Mouse (Mus musculus) spleen, adult 2 months (tissue): ENCODE data around the gene Nat8f7. TPM values are rescaled to one million over a fixed set of nuclear protein-coding genes. Genes with fewer than 3 reads are reported as not detected.
"Not testable (repeated sequence)": the region's sequence is repeated elsewhere in the genome, so short reads cannot be mapped to it uniquely, and the experiment has no call there.

ENCODE experiments used
- DNase-seq, 2 experiments: peaks; one replicate each; pipeline versions ENCODE4 v3.0.0 to v3.0.0-alpha.2; 2012 to 2021; ENCODE audit warnings: low spot score in 2 of 2, low read depth in 1 of 2
- H3K27ac ChIP-seq: fragments of 200-500 bp; 2 replicates; pipeline ENCODE4 v1.5.1; 2012; ENCODE audit warnings: low read length, inconsistent platforms; ENCODE audit not compliant: insufficient read depth
- H3K27me3 ChIP-seq: fragments of 200-500 bp; 2 replicates; pipeline ENCODE4 v1.6.1; 2012; ENCODE audit warnings: mild to moderate bottlenecking, moderate library complexity, low read length, inconsistent platforms; ENCODE audit not compliant: control insufficient read depth, insufficient read depth
- H3K36me3 ChIP-seq: fragments of 200-500 bp; 2 replicates; pipeline ENCODE4 v1.6.1; 2012; ENCODE audit warnings: mild to moderate bottlenecking, low read length, inconsistent platforms; ENCODE audit not compliant: control insufficient read depth, insufficient read depth
- H3K4me1 ChIP-seq: fragments of 200-500 bp; 2 replicates; pipeline ENCODE4 v1.6.1; 2011; ENCODE audit warnings: inconsistent platforms; ENCODE audit not compliant: control insufficient read depth, insufficient read depth, insufficient read length
- H3K4me3 ChIP-seq: fragments of 200-500 bp; 2 replicates; pipeline ENCODE4 v1.5.1; 2011; ENCODE audit warnings: mild to moderate bottlenecking, inconsistent platforms; ENCODE audit not compliant: insufficient read depth, insufficient read length; ENCODE audit errors: extremely low read depth
- WGBS: fragments of 180-500 bp; shearing (Covaris S2); methylation state at CpG from one replicate; pipeline ENCODE4 v1.1.7; 2018; 5-methylcytosine and 5-hydroxymethylcytosine counted together
- polyA plus RNA-seq: library from polyadenylated mRNA; depleted of rRNA; stranded (reverse); fragments of >200 nt; gene quantifications from 2 replicates; pipeline ENCODE4 v1.2.3, GENCODE M21; 2012; rRNA removed

Gene Nat8f7
- polyA plus RNA-seq = 0.62 TPM in 1 of 2 replicates, not detected in the other

DNA sequence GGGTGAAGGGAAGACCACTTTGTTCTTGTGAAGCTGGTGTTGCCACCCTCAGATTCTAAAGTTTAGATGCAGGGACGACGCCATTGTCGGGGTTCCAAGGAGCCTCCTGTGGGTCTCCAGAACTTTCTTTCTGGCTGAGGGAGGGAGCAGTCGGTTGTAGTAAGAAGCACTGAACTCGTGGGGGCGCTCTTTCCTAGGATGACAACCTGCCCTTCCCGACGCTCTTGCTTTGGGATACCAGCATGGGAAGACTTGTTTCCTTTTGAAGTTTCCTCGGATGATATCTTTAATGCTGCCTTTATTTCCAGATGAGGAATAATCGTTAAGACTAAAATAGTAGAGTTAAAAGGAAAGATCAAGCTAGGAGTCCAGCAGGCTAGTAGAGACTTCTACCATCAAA is at the start of gene Nat8f7:
Gene Nat8f7 (minus strand): TSS at position 101 of the 400 bp plus-strand sequence.
- not testable (repeated sequence) for H3K4me3 ChIP-seq, DNase-seq, H3K27ac ChIP-seq, H3K4me1 ChIP-seq, H3K36me3 ChIP-seq, H3K27me3 ChIP-seq
- 80% methylated on average over 10 of the region's 10 CpGs for WGBS

DNA sequence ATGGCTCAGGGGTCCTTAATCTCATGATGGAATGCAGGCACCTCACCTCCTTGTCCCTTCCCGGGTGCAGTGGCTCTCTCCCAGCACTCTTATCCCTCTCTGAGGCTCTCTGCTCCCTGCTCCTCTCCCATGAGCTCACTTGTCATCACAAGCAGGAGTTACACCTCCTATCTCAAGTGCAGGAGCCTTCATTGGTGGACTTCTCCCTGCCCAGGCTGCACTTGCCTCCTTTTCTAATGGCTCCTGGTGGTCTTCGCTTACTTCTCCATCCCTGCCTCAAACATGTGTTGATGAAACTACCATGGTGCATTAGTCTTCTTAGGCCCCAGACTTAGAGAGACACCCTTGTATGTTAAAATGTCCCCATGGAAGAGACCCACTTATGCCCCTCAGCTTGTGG is 49.7 kb upstream of the Nat8f7 start:
- WGBS = 63% methylated on average over 2 of the region's 2 CpGs
- DNase-seq, H3K4me1 ChIP-seq, H3K36me3 ChIP-seq, H3K4me3 ChIP-seq, H3K27ac ChIP-seq, H3K27me3 ChIP-seq: not testable (repeated sequence)

DNA sequence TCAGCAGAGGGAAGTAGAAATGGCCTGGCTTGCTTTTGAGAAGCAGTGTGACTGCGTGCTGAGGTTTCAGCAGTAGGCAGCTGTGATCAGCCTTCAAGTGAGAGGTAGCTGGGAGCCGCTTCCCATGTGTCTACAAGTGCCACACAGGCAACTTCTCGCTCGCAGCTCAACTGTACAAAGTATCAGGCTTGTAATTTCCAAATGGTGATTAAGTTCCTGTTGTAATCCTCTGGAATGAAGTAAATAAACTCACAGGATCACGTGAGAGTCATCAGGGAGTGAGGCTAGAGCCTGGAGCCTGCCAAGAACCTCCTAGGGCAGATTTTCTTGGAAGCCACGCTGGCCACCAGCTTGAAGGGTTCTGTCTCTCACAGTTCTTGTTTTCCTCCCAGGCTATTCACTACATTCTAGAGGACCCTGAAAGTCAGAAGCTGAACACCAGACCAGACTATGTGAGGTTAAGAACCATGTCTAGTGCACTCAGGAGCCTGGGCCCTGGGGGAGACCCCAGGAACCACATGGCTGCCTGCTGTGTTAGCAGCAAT is 42.8 kb upstream of the Nat8f7 start:
- not testable (repeated sequence) for H3K27me3 ChIP-seq, H3K4me1 ChIP-seq, DNase-seq, H3K27ac ChIP-seq, H3K4me3 ChIP-seq, H3K36me3 ChIP-seq
- 62% methylated on average over 4 of the region's 6 CpGs for WGBS

DNA sequence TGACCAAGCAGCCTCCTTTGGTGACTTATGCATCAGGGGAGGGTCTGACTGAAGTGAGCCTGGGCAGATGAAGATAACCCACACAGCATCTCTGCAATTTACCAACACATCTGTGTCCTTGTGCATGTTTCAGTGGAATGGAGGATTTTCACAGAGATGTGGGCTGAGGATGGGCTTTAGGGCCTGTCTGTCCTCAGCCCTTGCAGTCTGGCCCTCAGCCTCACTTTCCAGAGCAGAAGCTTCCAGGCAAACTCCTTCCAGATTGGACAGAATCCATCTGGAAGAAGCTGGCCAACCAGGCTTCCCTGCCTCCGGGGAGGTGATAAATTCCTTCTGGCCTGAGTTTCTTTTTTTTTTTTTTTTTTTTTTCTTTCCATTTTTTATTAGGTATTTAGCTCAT is 3.4 kb downstream of the Nat8f7 start:
- WGBS = 90% methylated on average over 1 of the region's 1 CpGs
- H3K36me3 ChIP-seq, H3K4me3 ChIP-seq, H3K4me1 ChIP-seq, DNase-seq, H3K27ac ChIP-seq, H3K27me3 ChIP-seq: not testable (repeated sequence)

DNA sequence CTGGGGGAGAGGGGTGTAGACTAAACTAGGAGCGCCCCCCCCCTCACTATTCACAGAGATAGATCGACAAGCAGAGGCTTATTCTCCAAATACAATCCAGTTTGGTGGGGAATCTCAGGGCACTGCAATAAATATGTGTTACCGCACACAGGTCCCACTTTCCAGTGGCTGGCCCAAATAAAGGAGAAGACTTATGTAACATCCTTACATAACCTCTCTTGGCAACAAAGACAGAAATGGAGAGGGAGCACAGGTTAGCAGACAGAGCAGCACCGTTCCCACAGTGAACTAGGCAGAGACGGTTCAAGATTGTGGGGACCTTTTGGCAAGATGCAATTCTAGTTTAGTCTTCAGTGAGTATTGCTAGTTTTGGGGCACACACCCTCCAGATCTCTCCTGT is 3.8 kb downstream of the Nat8f7 start:
- DNase-seq, H3K27me3 ChIP-seq, H3K4me3 ChIP-seq, H3K4me1 ChIP-seq, H3K27ac ChIP-seq, H3K36me3 ChIP-seq: not testable (repeated sequence)
- 93% methylated on average over 5 of the region's 5 CpGs for WGBS

DNA sequence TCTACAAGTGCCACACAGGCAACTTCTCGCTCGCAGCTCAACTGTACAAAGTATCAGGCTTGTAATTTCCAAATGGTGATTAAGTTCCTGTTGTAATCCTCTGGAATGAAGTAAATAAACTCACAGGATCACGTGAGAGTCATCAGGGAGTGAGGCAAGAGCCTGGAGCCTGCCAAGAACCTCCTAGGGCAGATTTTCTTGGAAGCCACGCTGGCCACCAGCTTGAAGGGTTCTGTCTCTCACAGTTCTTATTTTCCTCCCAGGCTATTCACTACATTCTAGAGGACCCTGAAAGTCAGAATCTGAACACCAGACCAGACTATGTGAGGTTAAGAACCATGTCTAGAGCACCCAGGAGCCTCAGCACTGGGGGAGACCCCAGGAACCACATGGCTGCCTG is 11.1 kb downstream of the Nat8f7 start:
- not testable (repeated sequence) for H3K27ac ChIP-seq, H3K36me3 ChIP-seq, H3K27me3 ChIP-seq, H3K4me1 ChIP-seq, DNase-seq, H3K4me3 ChIP-seq
- 91% methylated on average over 2 of the region's 4 CpGs for WGBS

Other genes starting within 250 kb of the Nat8f7 start
- 0.04 TPM in 2 replicates for gene Fbxo41, start 210.2 kb downstream of the Nat8f7 start, polyA plus RNA-seq
- 0.04 and 0.18 TPM in 2 replicates for gene Egr4, start 199.6 kb downstream of the Nat8f7 start, polyA plus RNA-seq
- gene Alms1, start 125.7 kb downstream of the Nat8f7 start, polyA plus RNA-seq = 0.35 and 0.41 TPM in 2 replicates
- 1.0 and 1.8 TPM in 2 replicates for gene Nat8f3, start 52.5 kb upstream of the Nat8f7 start, polyA plus RNA-seq
- gene Nat8f6, start 107.7 kb upstream of the Nat8f7 start, polyA plus RNA-seq = 0.27 TPM in 2 replicates
- 0.12 and 0.46 TPM in 2 replicates for gene Nat8f5, start 107.8 kb upstream of the Nat8f7 start, polyA plus RNA-seq
- gene Nat8, start 118.9 kb upstream of the Nat8f7 start, polyA plus RNA-seq = 0.66 and 1.0 TPM in 2 replicates
- gene Nat8f2, start 156.0 kb upstream of the Nat8f7 start, polyA plus RNA-seq = 0.02 TPM in 1 of 2 replicates, not detected in the other
- 1.5 and 1.8 TPM in 2 replicates for gene Nat8f4, start 191.7 kb upstream of the Nat8f7 start, polyA plus RNA-seq
- 6.7 and 7.2 TPM in 2 replicates for gene Tprkb, start 198.7 kb upstream of the Nat8f7 start, polyA plus RNA-seq
- 8.1 and 8.6 TPM in 2 replicates for gene Nat8f1, start 202.5 kb upstream of the Nat8f7 start, polyA plus RNA-seq
- gene Dusp11, start 248.5 kb upstream of the Nat8f7 start, polyA plus RNA-seq = 21.3 and 25.7 TPM in 2 replicates